ENCODE assay signal across 8 mouse cellular contexts in genomic region chr7:19747420-19748218, GRCm38 (mm10). TPM values are rescaled to one million over a fixed set of nuclear protein-coding genes. Genes with fewer than 3 reads are reported as not detected.
DNase-seq lines count a peak whose midpoint lies in the region; ATAC-seq lines count a peak whose summit lies in the region.

No protein-coding gene starts in this region.

- H3K27ac ChIP-seq in forebrain, embryonic 15.5 days (replicated peaks), result peak overlapping the region; percentile 29; the same call in 1 of the 2 replicates
- peak overlapping the region; percentile 85 for H3K27ac ChIP-seq in midbrain, embryonic 10.5 days (replicated peaks)

- peaks cover 34% of the 10 kb centered on the region for H3K4me1 ChIP-seq in forebrain, embryonic 15.5 days
- peaks cover 58% of the 10 kb centered on the region for H3K4me1 ChIP-seq in midbrain, embryonic 10.5 days

- no peaks in the 10 kb centered on the region for H3K9me3 ChIP-seq in forebrain, embryonic 15.5 days
- no peaks in the 10 kb centered on the region for H3K9me3 ChIP-seq in midbrain, embryonic 10.5 days (replicated peaks)

- peak; percentile 28 for DNase-seq in ovary, postnatal 36 days (ENCODE audit: low spot score)
- no peak for DNase-seq in ovary, postnatal 14 days (ENCODE audit: low spot score)
- peak; percentile 58 to 86 for DNase-seq in kidney, postnatal 25 days
- DNase-seq in midbrain, embryonic 10.5 days (ENCODE audit: low spot score), result no peak
- no peak for DNase-seq in left cerebral cortex, adult 18-20 months (ENCODE audit: low spot score in 2 of 2)
- DNase-seq in cerebellum, postnatal 4 days (ENCODE audit: low spot score in 2 of 2), result no peak

- H3K4me2 ChIP-seq in forebrain, embryonic 15.5 days (replicated peaks), result peak overlapping the region; percentile 66

- peak overlapping the region; percentile 89 for H3K9ac ChIP-seq in forebrain, embryonic 15.5 days (replicated peaks)

- ATAC-seq in forebrain, embryonic 15.5 days (replicated peaks), result no peak
- ATAC-seq in megakaryocyte progenitor cell, adult 5-6 weeks (replicated peaks; ENCODE audit: poor library complexity), result no peak

- no peaks in the 10 kb centered on the region for H3K27me3 ChIP-seq in forebrain, embryonic 15.5 days
- H3K27me3 ChIP-seq in midbrain, embryonic 10.5 days (ENCODE audit: low read depth, poor library complexity, severe bottlenecking), result no peaks in the 10 kb centered on the region

- H3K4me3 ChIP-seq in forebrain, embryonic 15.5 days, result peak overlapping the region; percentile 84
- H3K4me3 ChIP-seq in midbrain, embryonic 10.5 days, result peak overlapping the region; percentile 70

- 7% methylated on average over 25 of the region's 25 CpGs for WGBS in forebrain, embryonic 15.5 days
- WGBS in midbrain, embryonic 10.5 days, result 1% methylated on average over 25 of the region's 25 CpGs

- no peaks in the 10 kb centered on the region for H3K36me3 ChIP-seq in forebrain, embryonic 15.5 days
- peaks cover 29% of the 10 kb centered on the region for H3K36me3 ChIP-seq in midbrain, embryonic 10.5 days

RNA-seq across cellular contexts. Expression of gene Nectin2, which starts 2.7 kb away (rescaled TPM):
- 42.6 and 45.3 TPM in 2 replicates for polyA plus RNA-seq in forebrain, embryonic 15.5 days (2015; fragmentation: Nextera tagmentation; extraction: Ambion mirVana)
- 76.4 and 88.7 TPM in 2 replicates for polyA plus RNA-seq in midbrain, embryonic 10.5 days (2016; fragmentation: Nextera tagmentation; extraction: Ambion mirVana)
- total RNA-seq in megakaryocyte progenitor cell, adult 5-6 weeks (2015), result 0.95 and 2.2 TPM in 2 replicates
- 0.78 and 1.0 TPM in 2 replicates for total RNA-seq in megakaryocyte progenitor cell, adult 5-6 weeks (2017)
- 1 to 10 TPM; 6.7 to 8.6 TPM for total RNA-seq in left cerebral cortex, adult 18-20 months (2021)

RNA-seq across cellular contexts. Expression of gene Bcam, which starts 23.2 kb away (rescaled TPM):
- polyA plus RNA-seq in forebrain, embryonic 15.5 days (2015; fragmentation: Nextera tagmentation; extraction: Ambion mirVana), result 6.8 TPM in 2 replicates
- 25.3 and 32.2 TPM in 2 replicates for polyA plus RNA-seq in midbrain, embryonic 10.5 days (2016; fragmentation: Nextera tagmentation; extraction: Ambion mirVana)
- total RNA-seq in megakaryocyte progenitor cell, adult 5-6 weeks (2015), result not detected in 2 replicates
- not detected in 2 replicates for total RNA-seq in megakaryocyte progenitor cell, adult 5-6 weeks (2017)
- total RNA-seq in left cerebral cortex, adult 18-20 months (2021), result 10 to 100 TPM; 18.6 to 19.1 TPM

RNA-seq across cellular contexts. Expression of gene Tomm40, which starts 32.4 kb away (rescaled TPM):
- polyA plus RNA-seq in forebrain, embryonic 15.5 days (2015; fragmentation: Nextera tagmentation; extraction: Ambion mirVana), result 137 and 147 TPM in 2 replicates
- 189 and 210 TPM in 2 replicates for polyA plus RNA-seq in midbrain, embryonic 10.5 days (2016; fragmentation: Nextera tagmentation; extraction: Ambion mirVana)
- 61.5 and 62.2 TPM in 2 replicates for total RNA-seq in megakaryocyte progenitor cell, adult 5-6 weeks (2015)
- total RNA-seq in megakaryocyte progenitor cell, adult 5-6 weeks (2017), result 42.5 and 50.8 TPM in 2 replicates
- total RNA-seq in left cerebral cortex, adult 18-20 months (2021), result 100 to 1,000 TPM; 116 to 122 TPM

RNA-seq across cellular contexts. Expression of gene Apoe, which starts 48.6 kb away (rescaled TPM):
- polyA plus RNA-seq in forebrain, embryonic 15.5 days (2015; fragmentation: Nextera tagmentation; extraction: Ambion mirVana), result 236 and 265 TPM in 2 replicates
- polyA plus RNA-seq in midbrain, embryonic 10.5 days (2016; fragmentation: Nextera tagmentation; extraction: Ambion mirVana), result 166 and 199 TPM in 2 replicates
- 18.7 and 27.5 TPM in 2 replicates for total RNA-seq in megakaryocyte progenitor cell, adult 5-6 weeks (2015)
- 110 and 130 TPM in 2 replicates for total RNA-seq in megakaryocyte progenitor cell, adult 5-6 weeks (2017)
- 1,000 to 10,000 TPM; 1,855 to 2,066 TPM for total RNA-seq in left cerebral cortex, adult 18-20 months (2021)

RNA-seq across cellular contexts. Expression of gene Cblc, which starts 49.0 kb away (rescaled TPM):
- polyA plus RNA-seq in forebrain, embryonic 15.5 days (2015; fragmentation: Nextera tagmentation; extraction: Ambion mirVana), result not detected in 2 replicates
- polyA plus RNA-seq in midbrain, embryonic 10.5 days (2016; fragmentation: Nextera tagmentation; extraction: Ambion mirVana), result 0.62 and 0.70 TPM in 2 replicates
- not detected in 2 replicates for total RNA-seq in megakaryocyte progenitor cell, adult 5-6 weeks (2015)
- not detected in 2 replicates for total RNA-seq in megakaryocyte progenitor cell, adult 5-6 weeks (2017)
- not detected for total RNA-seq in left cerebral cortex, adult 18-20 months (2021)

Comparison
In these comparisons a context has a peak if more than half of its experiments do, and no peak if none do; other contexts are left out.
1. DNase-seq: peak in ovary, postnatal 36 days (single experiment) and kidney, postnatal 25 days (2 of 2); none in ovary, postnatal 14 days (single experiment), midbrain, embryonic 10.5 days (single experiment), left cerebral cortex, adult 18-20 months (0 of 2) and cerebellum, postnatal 4 days (0 of 2).
2. RNA of gene Bcam, which starts 23.2 kb away (total RNA-seq): 18.6 to 19.1 TPM in left cerebral cortex, adult 18-20 months; not detected in megakaryocyte progenitor cell, adult 5-6 weeks; every median in the first group is over 10 times any median in the second.